Mouse (Mus musculus): ENCODE measurements around the gene Ppm1l.

Ppm1l gene

GRCm38 (mm10) chr3:69340486-69340885 lies 23.8 kb downstream of the Ppm1l start:
- no peak for DNase-seq (ENCODE audit: low spot score)

- DNase-seq (ENCODE audit: low spot score), result no peak
These were observed 24.3 kb downstream of the Ppm1l start for GRCm38 (mm10) chr3:69340971-69341370.

- DNase-seq (ENCODE audit: low spot score), result no peak
These were observed 24.9 kb downstream of the Ppm1l start for GRCm38 (mm10) chr3:69341514-69341913.

GRCm38 (mm10) chr3:69342247-69342921 lies 25.7 kb downstream of the Ppm1l start:
- DNase-seq (ENCODE audit: low spot score), result no peak

GRCm38 (mm10) chr3:69343124-69343523 lies 26.5 kb downstream of the Ppm1l start:
- DNase-seq (ENCODE audit: low spot score), result no peak

- DNase-seq (ENCODE audit: low spot score), result no peak
These were observed 29.9 kb downstream of the Ppm1l start for GRCm38 (mm10) chr3:69346514-69346913.

- no peak for DNase-seq (ENCODE audit: low spot score)
These were observed 31.7 kb downstream of the Ppm1l start for GRCm38 (mm10) chr3:69348197-69348920.

- DNase-seq (ENCODE audit: low spot score), result no peak
These were observed 32.2 kb downstream of the Ppm1l start for GRCm38 (mm10) chr3:69348921-69349237.

- no peak for DNase-seq (ENCODE audit: low spot score)
These were observed 33.3 kb downstream of the Ppm1l start for GRCm38 (mm10) chr3:69349973-69350372.

- no peak for DNase-seq (ENCODE audit: low spot score)
These were observed 35.5 kb downstream of the Ppm1l start for GRCm38 (mm10) chr3:69352194-69352593.

GRCm38 (mm10) chr3:69354681-69355080 lies 38.0 kb downstream of the Ppm1l start:
- no peak for DNase-seq (ENCODE audit: low spot score)

GRCm38 (mm10) chr3:69356078-69356665 lies 39.5 kb downstream of the Ppm1l start:
- no peak for DNase-seq (ENCODE audit: low spot score)

GRCm38 (mm10) chr3:69356781-69357180 lies 40.1 kb downstream of the Ppm1l start:
- DNase-seq (ENCODE audit: low spot score), result no peak

- no peak for DNase-seq (ENCODE audit: low spot score)
These were observed 41.4 kb downstream of the Ppm1l start for GRCm38 (mm10) chr3:69357897-69358619.

GRCm38 (mm10) chr3:69358620-69358964 lies 41.9 kb downstream of the Ppm1l start:
- no peak for DNase-seq (ENCODE audit: low spot score)

- no peak for DNase-seq (ENCODE audit: low spot score)
These were observed 43.7 kb downstream of the Ppm1l start for GRCm38 (mm10) chr3:69360263-69360895.

GRCm38 (mm10) chr3:69361487-69362349 lies 45.1 kb downstream of the Ppm1l start:
- DNase-seq (ENCODE audit: low spot score), result no peak

- no peak for DNase-seq (ENCODE audit: low spot score)
These were observed 45.7 kb downstream of the Ppm1l start for GRCm38 (mm10) chr3:69362350-69362790.

- no peak for DNase-seq (ENCODE audit: low spot score)
These were observed 46.2 kb downstream of the Ppm1l start for GRCm38 (mm10) chr3:69362906-69363305.

GRCm38 (mm10) chr3:69364151-69364550 lies 47.5 kb downstream of the Ppm1l start:
- DNase-seq (ENCODE audit: low spot score), result no peak

- DNase-seq (ENCODE audit: low spot score), result no peak
These were observed 51.3 kb downstream of the Ppm1l start for GRCm38 (mm10) chr3:69367916-69368315.
